ENCODE assay signal across 10 mouse cellular contexts in genomic region chr19:34751150-34751549, GRCm38 (mm10). TPM values are rescaled to one million over a fixed set of nuclear protein-coding genes. Genes with fewer than 3 reads are reported as not detected.
DNase-seq lines count a peak whose midpoint lies in the region; ATAC-seq and TF ChIP-seq lines count a peak whose summit lies in the region.
"Had no signal": no experiment of that assay in that cellular context is flagged by ENCODE, and none has a peak within 500 bp of the region (broad histone marks: within the 10 kb centered on the region; RNA-seq: fewer than 3 reads in every experiment).

No protein-coding gene starts in this region.

- ATAC-seq in lung, embryonic 14.5 days (ENCODE audit: insufficient read depth), result no peak
- no peak for ATAC-seq in neural tube, embryonic 15.5 days (ENCODE audit: low FRiP score)

- H3K27ac ChIP-seq in lung, embryonic 14.5 days (ENCODE audit: low read depth), result peak overlapping the region; percentile 62; the same call in 1 of the 2 replicates
- no peak overlapping the region for H3K27ac ChIP-seq in neural tube, embryonic 15.5 days (replicated peaks)
- H3K27ac ChIP-seq: limb, embryonic 15.5 days had no signal

- no peak overlapping the region for H3K9ac ChIP-seq in lung, embryonic 14.5 days
- no peak overlapping the region for H3K9ac ChIP-seq in neural tube, embryonic 15.5 days (replicated peaks)
- H3K9ac ChIP-seq: limb, embryonic 15.5 days had no signal

- H3K9me3 ChIP-seq in E14TG2a.4 (ENCODE audit: low read length), result peaks cover 13% of the 10 kb centered on the region
- H3K9me3 ChIP-seq in lung, embryonic 14.5 days (ENCODE audit: low read depth, low read length), result no peaks in the 10 kb centered on the region
- no peaks in the 10 kb centered on the region for H3K9me3 ChIP-seq in neural tube, embryonic 15.5 days (replicated peaks)
- H3K9me3 ChIP-seq: limb, embryonic 15.5 days had no signal

- WGBS in lung, embryonic 14.5 days, result 60% methylated on average over 4 of the region's 4 CpGs
- WGBS in neural tube, embryonic 15.5 days, result 75% methylated on average over 4 of the region's 4 CpGs

- peak; percentile 22 for TF ChIP-seq CTCF in E14TG2a.4 (conservative IDR thresholded peaks at IDR 0.05; ENCODE audit: low read length)
- TF ChIP-seq CTCF in lung, embryonic 14.5 days (IDR thresholded peaks at IDR 0.05; ENCODE audit: low read depth), result peak; percentile 49

- peak; percentile 46 for DNase-seq in kidney, adult 9 months
- no peak for DNase-seq in kidney, adult 18-20 months
- DNase-seq in A20 (ENCODE audit: low read depth, low spot score), result peak; percentile 9
- peak; percentile 63 for DNase-seq in lung, embryonic 14.5 days
- DNase-seq in thymus, adult 18-20 months, result no peak
- DNase-seq: kidney, postnatal 14 days; midbrain, embryonic 14.5 days had no signal

- no peak overlapping the region for H3K4me3 ChIP-seq in E14TG2a.4 (replicated peaks; ENCODE audit: low read length)
- H3K4me3 ChIP-seq in lung, embryonic 14.5 days (ENCODE audit: low read depth, low read length), result no peak overlapping the region
- H3K4me3 ChIP-seq in neural tube, embryonic 15.5 days (replicated peaks), result no peak overlapping the region
- H3K4me3 ChIP-seq: limb, embryonic 15.5 days had no signal

- H3K36me3 ChIP-seq in E14TG2a.4 (ENCODE audit: insufficient read depth, low read length), result no peaks in the 10 kb centered on the region
- H3K36me3 ChIP-seq in lung, embryonic 14.5 days (ENCODE audit: insufficient read depth), result no peaks in the 10 kb centered on the region
- H3K36me3 ChIP-seq in neural tube, embryonic 15.5 days, result no peaks in the 10 kb centered on the region
- H3K36me3 ChIP-seq: limb, embryonic 15.5 days had no signal

- H3K4me2 ChIP-seq in lung, embryonic 14.5 days, result no peak overlapping the region
- H3K4me2 ChIP-seq in neural tube, embryonic 15.5 days, result no peak overlapping the region
- H3K4me2 ChIP-seq: limb, embryonic 15.5 days had no signal

- H3K4me1 ChIP-seq in E14TG2a.4 (replicated peaks; ENCODE audit: low read depth, low read length), result peaks cover 11% of the 10 kb centered on the region
- peaks cover 7% of the 10 kb centered on the region; the same call in 1 of the 2 replicates for H3K4me1 ChIP-seq in lung, embryonic 14.5 days (ENCODE audit: insufficient read depth)
- H3K4me1 ChIP-seq in neural tube, embryonic 15.5 days, result peaks cover 11% of the 10 kb centered on the region

- H3K27me3 ChIP-seq in E14TG2a.4 (ENCODE audit: insufficient read depth, low read length), result peaks cover 25% of the 10 kb centered on the region
- H3K27me3 ChIP-seq in lung, embryonic 14.5 days (ENCODE audit: insufficient read depth, low read length), result peaks cover 4% of the 10 kb centered on the region
- H3K27me3 ChIP-seq in neural tube, embryonic 15.5 days (replicated peaks), result peaks cover 8% of the 10 kb centered on the region; the same call in 1 of the 2 replicates

RNA-seq across cellular contexts. Expression of gene Slc16a12, which starts 4.1 kb away (rescaled TPM):
- polyA plus RNA-seq in lung, embryonic 14.5 days (2014; fragmentation: Nextera tagmentation; extraction: Ambion mirVana), result 13.4 and 15.4 TPM in 2 replicates
- 1.5 and 2.4 TPM in 2 replicates for polyA plus RNA-seq in neural tube, embryonic 15.5 days (2015; fragmentation: Nextera tagmentation; extraction: Ambion mirVana)

Comparison
In these comparisons a context has a peak if more than half of its experiments do, and no peak if none do; other contexts are left out.
1. DNase-seq: peak in kidney, adult 9 months (single experiment), A20 (single experiment) and lung, embryonic 14.5 days (single experiment); none in kidney, adult 18-20 months (single experiment) and thymus, adult 18-20 months (0 of 2).